9 mouse cellular contexts compared by ENCODE assay signal in genomic region chr3:95163419-95164255, GRCm38 (mm10). TPM values are rescaled to one million over a fixed set of nuclear protein-coding genes. Genes with fewer than 3 reads are reported as not detected.
DNase-seq lines count a peak whose midpoint lies in the region; ATAC-seq and TF ChIP-seq lines count a peak whose summit lies in the region.
"Had no signal": no experiment of that assay in that cellular context is flagged by ENCODE, and none has a peak within 500 bp of the region (broad histone marks: within the 10 kb centered on the region; RNA-seq: fewer than 3 reads in every experiment).

No protein-coding gene starts in this region.

- H3K9me3 ChIP-seq in embryonic facial prominence, embryonic 12.5 days, result no peaks in the 10 kb centered on the region
- H3K9me3 ChIP-seq in heart, embryonic 16.5 days (replicated peaks; ENCODE audit: control insufficient read depth, low read length), result no peaks in the 10 kb centered on the region
- no peaks in the 10 kb centered on the region for H3K9me3 ChIP-seq in midbrain, embryonic 15.5 days
- H3K9me3 ChIP-seq in kidney, embryonic 16.5 days (ENCODE audit: low read length), result no peaks in the 10 kb centered on the region

- peak overlapping the region; percentile 24; the same call in 1 of the 2 replicates for H3K9ac ChIP-seq in heart, adult 2 months (ENCODE audit: low read depth, low read length)
- no peak overlapping the region for H3K9ac ChIP-seq in embryonic facial prominence, embryonic 12.5 days
- H3K9ac ChIP-seq in heart, embryonic 16.5 days (ENCODE audit: low read length), result no peak overlapping the region; the same call in 1 of the 2 replicates
- H3K9ac ChIP-seq in midbrain, embryonic 15.5 days, result peak overlapping the region; percentile 64
- H3K9ac ChIP-seq in kidney, embryonic 16.5 days (replicated peaks; ENCODE audit: low read length), result no peak overlapping the region

- no peaks in the 10 kb centered on the region for H3K27me3 ChIP-seq in heart, adult 2 months (ENCODE audit: control insufficient read depth, insufficient read depth, low read length)
- H3K27me3 ChIP-seq in embryonic facial prominence, embryonic 12.5 days, result no peaks in the 10 kb centered on the region; the same call in 1 of the 2 replicates
- no peaks in the 10 kb centered on the region for H3K27me3 ChIP-seq in heart, embryonic 16.5 days (ENCODE audit: control insufficient read depth, insufficient read depth, low read length)
- peaks cover 3% of the 10 kb centered on the region; the same call in 1 of the 2 replicates for H3K27me3 ChIP-seq in midbrain, embryonic 15.5 days (replicated peaks)
- H3K27me3 ChIP-seq in kidney, embryonic 16.5 days (ENCODE audit: insufficient read depth, low read length), result no peaks in the 10 kb centered on the region

- H3K4me1 ChIP-seq in heart, adult 2 months (ENCODE audit: control insufficient read depth, insufficient read depth, low read length), result peaks cover 5% of the 10 kb centered on the region
- H3K4me1 ChIP-seq in embryonic facial prominence, embryonic 12.5 days, result peaks cover 26% of the 10 kb centered on the region
- H3K4me1 ChIP-seq in heart, embryonic 16.5 days (ENCODE audit: control insufficient read depth, insufficient read depth, low read length), result peaks cover 37% of the 10 kb centered on the region
- peaks cover 38% of the 10 kb centered on the region for H3K4me1 ChIP-seq in midbrain, embryonic 15.5 days
- peaks cover 23% of the 10 kb centered on the region for H3K4me1 ChIP-seq in kidney, embryonic 16.5 days (ENCODE audit: insufficient read depth, low read length)

- H3K79me2 ChIP-seq in heart, adult 2 months (replicated peaks; ENCODE audit: control insufficient read depth, insufficient read depth, low read length), result no peaks in the 10 kb centered on the region

- no peak for TF ChIP-seq POLR2A in heart, adult 2 months (IDR thresholded peaks at IDR 0.05; ENCODE audit: insufficient read depth, low read depth, low read length)

- no peak overlapping the region; the same call in 1 of the 2 replicates for H3K27ac ChIP-seq in heart, adult 2 months
- 0 out of 2 replicates have a peak overlapping the region, but pooled peaks have one; percentile 27 for H3K27ac ChIP-seq in embryonic facial prominence, embryonic 12.5 days
- no peak overlapping the region for H3K27ac ChIP-seq in heart, embryonic 16.5 days (ENCODE audit: low read length)
- H3K27ac ChIP-seq in midbrain, embryonic 15.5 days, result peak overlapping the region; percentile 32
- no peak overlapping the region for H3K27ac ChIP-seq in kidney, embryonic 16.5 days (ENCODE audit: low read length)
- H3K27ac ChIP-seq: left cerebral cortex, adult 2 months had no signal

- no peak overlapping the region for H3K4me3 ChIP-seq in heart, adult 2 months
- no peak overlapping the region for H3K4me3 ChIP-seq in embryonic facial prominence, embryonic 12.5 days
- no peak overlapping the region for H3K4me3 ChIP-seq in heart, embryonic 16.5 days (ENCODE audit: low read length)
- peak overlapping the region; percentile 71 for H3K4me3 ChIP-seq in midbrain, embryonic 15.5 days
- H3K4me3 ChIP-seq in kidney, embryonic 16.5 days (ENCODE audit: low read length), result no peak overlapping the region
- H3K4me3 ChIP-seq: left cerebral cortex, adult 2 months had no signal

- ATAC-seq in embryonic facial prominence, embryonic 12.5 days (ENCODE audit: insufficient number of reproducible peaks, insufficient read depth, low FRiP score, low TSS enrichment), result no peak
- ATAC-seq in heart, embryonic 16.5 days (replicated peaks; ENCODE audit: extremely low read depth, insufficient read depth, low FRiP score), result no peak
- no peak for ATAC-seq in midbrain, embryonic 15.5 days (replicated peaks)
- no peak for ATAC-seq in kidney, embryonic 16.5 days (ENCODE audit: low FRiP score, low TSS enrichment)

- TF ChIP-seq CTCF in heart, adult 2 months (IDR thresholded peaks at IDR 0.05), result no peak

- H3K4me2 ChIP-seq in embryonic facial prominence, embryonic 12.5 days (replicated peaks), result peak overlapping the region; percentile 77; the same call in 1 of the 2 replicates
- H3K4me2 ChIP-seq in heart, embryonic 16.5 days (ENCODE audit: low read depth, low read length), result peak overlapping the region; percentile 2; the same call in 1 of the 2 replicates
- H3K4me2 ChIP-seq in midbrain, embryonic 15.5 days, result peak overlapping the region; percentile 81
- no peak overlapping the region for H3K4me2 ChIP-seq in kidney, embryonic 16.5 days (replicated peaks; ENCODE audit: low read depth, low read length)

- TF ChIP-seq EP300 in heart, adult 2 months (IDR thresholded peaks at IDR 0.05; ENCODE audit: insufficient read depth, low read depth, low read length), result no peak; the same call in 1 of the 2 replicates

- intact Hi-C loops in heart, adult 2 months (cut with DNase I), result no loop called here
- intact Hi-C loops in heart, postnatal 36 days (cut with DNase I), result no loop called here

- WGBS in heart, adult 2 months, result 53% methylated on average over 11 of the region's 11 CpGs
- 59% methylated on average over 11 of the region's 11 CpGs for WGBS in embryonic facial prominence, embryonic 12.5 days
- 40% methylated on average over 11 of the region's 11 CpGs for WGBS in heart, embryonic 16.5 days
- 52% methylated on average over 11 of the region's 11 CpGs for WGBS in midbrain, embryonic 15.5 days
- 62% methylated on average over 11 of the region's 11 CpGs for WGBS in kidney, embryonic 16.5 days

- no peaks in the 10 kb centered on the region for H3K36me3 ChIP-seq in heart, adult 2 months (ENCODE audit: control insufficient read depth, insufficient read depth, low read length)
- peaks cover 48% of the 10 kb centered on the region for H3K36me3 ChIP-seq in embryonic facial prominence, embryonic 12.5 days
- no peaks in the 10 kb centered on the region for H3K36me3 ChIP-seq in heart, embryonic 16.5 days (ENCODE audit: control insufficient read depth, insufficient read depth)
- H3K36me3 ChIP-seq in midbrain, embryonic 15.5 days (replicated peaks), result peaks cover 28% of the 10 kb centered on the region
- H3K36me3 ChIP-seq in kidney, embryonic 16.5 days (ENCODE audit: insufficient read depth, low read length), result peaks cover 6% of the 10 kb centered on the region; the same call in 1 of the 2 replicates

- no peak for DNase-seq in heart, adult 2 months
- DNase-seq in heart, postnatal 36 days, result no peak
- no peak for DNase-seq in adrenal gland, adult 2 months
- DNase-seq in adrenal gland, postnatal 14 days, result no peak

RNA-seq across cellular contexts. Expression of gene Sema6c, which starts 3.4 kb away (rescaled TPM):
- total RNA-seq in heart, adult 2 months (2021), result 1 to 10 TPM; 3.8 to 3.9 TPM
- polyA plus RNA-seq in heart, adult 2 months (2012; rRNA removed), result 16.9 and 21.1 TPM in 2 replicates
- total RNA-seq in heart, postnatal 36 days (2021), result 10 to 100 TPM in 1 of 2 experiments, 1 to 10 TPM in 1; 4.7 to 10.2 TPM
- polyA plus RNA-seq in embryonic facial prominence, embryonic 12.5 days (2016; fragmentation: Nextera tagmentation; extraction: Ambion mirVana), result 24.2 and 26.4 TPM in 2 replicates
- polyA plus RNA-seq in heart, embryonic 16.5 days (2015; fragmentation: Nextera tagmentation; extraction: Ambion mirVana), result 1.5 and 2.7 TPM in 2 replicates
- polyA plus RNA-seq in midbrain, embryonic 15.5 days (2015; fragmentation: Nextera tagmentation; extraction: Ambion mirVana), result 33.1 and 42.6 TPM in 2 replicates
- total RNA-seq in adrenal gland, adult 2 months (2021), result 1 to 10 TPM; 2.6 to 3.8 TPM
- 8.6 and 12.4 TPM in 2 replicates for polyA plus RNA-seq in adrenal gland, adult 2 months (2012; rRNA removed)
- 2.8 and 5.4 TPM in 2 replicates for total RNA-seq in adrenal gland, postnatal 14 days (2021)
- 3.0 and 3.1 TPM in 2 replicates for polyA plus RNA-seq in kidney, embryonic 16.5 days (2015; fragmentation: Nextera tagmentation; extraction: Ambion mirVana)

RNA-seq across cellular contexts. Expression of gene Tnfaip8l2, which starts 21.5 kb away (rescaled TPM):
- 1 to 10 TPM; 1.5 to 2.1 TPM for total RNA-seq in heart, adult 2 months (2021)
- 3.3 and 4.9 TPM in 2 replicates for polyA plus RNA-seq in heart, adult 2 months (2012; rRNA removed)
- total RNA-seq in heart, postnatal 36 days (2021), result 1 to 10 TPM; 1.4 to 2.7 TPM
- 2.0 and 2.3 TPM in 2 replicates for polyA plus RNA-seq in embryonic facial prominence, embryonic 12.5 days (2016; fragmentation: Nextera tagmentation; extraction: Ambion mirVana)
- polyA plus RNA-seq in heart, embryonic 16.5 days (2015; fragmentation: Nextera tagmentation; extraction: Ambion mirVana), result 3.9 and 4.4 TPM in 2 replicates
- polyA plus RNA-seq in midbrain, embryonic 15.5 days (2015; fragmentation: Nextera tagmentation; extraction: Ambion mirVana), result 3.0 and 3.6 TPM in 2 replicates
- 1 to 10 TPM; 2.0 to 2.2 TPM for total RNA-seq in adrenal gland, adult 2 months (2021)
- polyA plus RNA-seq in adrenal gland, adult 2 months (2012; rRNA removed), result 3.7 and 4.9 TPM in 2 replicates
- total RNA-seq in adrenal gland, postnatal 14 days (2021), result 1.7 and 7.8 TPM in 2 replicates
- polyA plus RNA-seq in kidney, embryonic 16.5 days (2015; fragmentation: Nextera tagmentation; extraction: Ambion mirVana), result 2.9 and 4.2 TPM in 2 replicates

RNA-seq across cellular contexts. Expression of gene Lysmd1, which starts 29.7 kb away (rescaled TPM):
- total RNA-seq in heart, adult 2 months (2021), result 1 to 10 TPM; 4.5 to 6.3 TPM
- polyA plus RNA-seq in heart, adult 2 months (2012; rRNA removed), result 5.8 and 7.8 TPM in 2 replicates
- total RNA-seq in heart, postnatal 36 days (2021), result 1 to 10 TPM; 5.8 to 6.5 TPM
- polyA plus RNA-seq in embryonic facial prominence, embryonic 12.5 days (2016; fragmentation: Nextera tagmentation; extraction: Ambion mirVana), result 18.2 and 19.4 TPM in 2 replicates
- 9.7 and 11.3 TPM in 2 replicates for polyA plus RNA-seq in heart, embryonic 16.5 days (2015; fragmentation: Nextera tagmentation; extraction: Ambion mirVana)
- 48.9 and 52.1 TPM in 2 replicates for polyA plus RNA-seq in midbrain, embryonic 15.5 days (2015; fragmentation: Nextera tagmentation; extraction: Ambion mirVana)
- 1 to 10 TPM; 7.1 to 9.0 TPM for total RNA-seq in adrenal gland, adult 2 months (2021)
- 3.7 and 4.7 TPM in 2 replicates for polyA plus RNA-seq in adrenal gland, adult 2 months (2012; rRNA removed)
- 9.0 and 11.3 TPM in 2 replicates for total RNA-seq in adrenal gland, postnatal 14 days (2021)
- polyA plus RNA-seq in kidney, embryonic 16.5 days (2015; fragmentation: Nextera tagmentation; extraction: Ambion mirVana), result 15.3 and 17.3 TPM in 2 replicates

RNA-seq across cellular contexts. Expression of gene Scnm1, which starts 29.8 kb away (rescaled TPM):
- total RNA-seq in heart, adult 2 months (2021), result 10 to 100 TPM; 28.3 to 32.1 TPM
- 46.8 and 67.9 TPM in 2 replicates for polyA plus RNA-seq in heart, adult 2 months (2012; rRNA removed)
- 10 to 100 TPM; 24.1 to 37.5 TPM for total RNA-seq in heart, postnatal 36 days (2021)
- polyA plus RNA-seq in embryonic facial prominence, embryonic 12.5 days (2016; fragmentation: Nextera tagmentation; extraction: Ambion mirVana), result 73.4 and 75.0 TPM in 2 replicates
- polyA plus RNA-seq in heart, embryonic 16.5 days (2015; fragmentation: Nextera tagmentation; extraction: Ambion mirVana), result 54.1 and 59.2 TPM in 2 replicates
- 89.8 and 90.0 TPM in 2 replicates for polyA plus RNA-seq in midbrain, embryonic 15.5 days (2015; fragmentation: Nextera tagmentation; extraction: Ambion mirVana)
- total RNA-seq in adrenal gland, adult 2 months (2021), result 10 to 100 TPM; 33.4 to 37.0 TPM
- 17.6 and 18.6 TPM in 2 replicates for polyA plus RNA-seq in adrenal gland, adult 2 months (2012; rRNA removed)
- 39.8 and 43.6 TPM in 2 replicates for total RNA-seq in adrenal gland, postnatal 14 days (2021)
- polyA plus RNA-seq in kidney, embryonic 16.5 days (2015; fragmentation: Nextera tagmentation; extraction: Ambion mirVana), result 71.6 and 79.0 TPM in 2 replicates

RNA-seq across cellular contexts. Expression of gene Tmod4, which starts 39.4 kb away (rescaled TPM):
- 10 to 100 TPM; 22.6 to 30.9 TPM for total RNA-seq in heart, adult 2 months (2021)
- polyA plus RNA-seq in heart, adult 2 months (2012; rRNA removed), result 23.3 and 25.6 TPM in 2 replicates
- 10 to 100 TPM; 17.6 to 29.1 TPM for total RNA-seq in heart, postnatal 36 days (2021)
- polyA plus RNA-seq in embryonic facial prominence, embryonic 12.5 days (2016; fragmentation: Nextera tagmentation; extraction: Ambion mirVana), result 0.57 and 1.0 TPM in 2 replicates
- 1.9 TPM in 2 replicates for polyA plus RNA-seq in heart, embryonic 16.5 days (2015; fragmentation: Nextera tagmentation; extraction: Ambion mirVana)
- 1.7 and 2.0 TPM in 2 replicates for polyA plus RNA-seq in midbrain, embryonic 15.5 days (2015; fragmentation: Nextera tagmentation; extraction: Ambion mirVana)
- under 1 TPM; 0.48 to 0.52 TPM for total RNA-seq in adrenal gland, adult 2 months (2021)
- 0.17 and 0.30 TPM in 2 replicates for polyA plus RNA-seq in adrenal gland, adult 2 months (2012; rRNA removed)
- 1.4 TPM in 1 of 2 replicates, not detected in the other for total RNA-seq in adrenal gland, postnatal 14 days (2021)
- polyA plus RNA-seq in kidney, embryonic 16.5 days (2015; fragmentation: Nextera tagmentation; extraction: Ambion mirVana), result 0.84 and 1.6 TPM in 2 replicates

Comparison
In these comparisons a context has a peak if more than half of its experiments do, and no peak if none do; other contexts are left out.
1. H3K9ac ChIP-seq: peak in heart, adult 2 months (single experiment) and midbrain, embryonic 15.5 days (single experiment); none in embryonic facial prominence, embryonic 12.5 days (single experiment), heart, embryonic 16.5 days (single experiment) and kidney, embryonic 16.5 days (single experiment).
2. H3K27ac ChIP-seq: peak in embryonic facial prominence, embryonic 12.5 days (single experiment) and midbrain, embryonic 15.5 days (single experiment); none in heart, adult 2 months (single experiment), heart, embryonic 16.5 days (single experiment) and kidney, embryonic 16.5 days (single experiment).